Mouse (Mus musculus) T-cell, adult 66 days (primary cell): ENCODE data around the gene Gm2897. TPM values are rescaled to one million over a fixed set of nuclear protein-coding genes. Genes with fewer than 3 reads are reported as not detected.

Source experiments
- total RNA-seq, 2 experiments: library from RNA; stranded (reverse); gene quantifications; 3 replicates in 1 of 2; 4 replicates in 1 of 2; pipeline ENCODE4 v1.2.4; 2023

Gene Gm2897
- total RNA-seq: not detected

GRCm38 (mm10) chr14:3048727-3049512 lies at the start of gene Gm2897:
Gene Gm2897 (plus strand): TSS chr14:3049285.

GRCm38 (mm10) chr14:3029702-3030101 lies 19.4 kb upstream of the Gm2897 start, which contains the start of gene Gm2888:
Gene Gm2888 (plus strand): TSS chr14:3030002.

Other genes starting within 250 kb of the Gm2897 start
- gene Gm2888, start 19.3 kb upstream of the Gm2897 start, total RNA-seq: not detected
- gene Gm10340, start 84.7 kb downstream of the Gm2897 start, total RNA-seq: not detected
- not detected for gene Gm5795, start 139.0 kb downstream of the Gm2897 start, total RNA-seq
- 1 to 10 TPM in 1 of 2 experiments, under 1 TPM in 1; 0.98 to 1.3 TPM for gene D830030K20Rik, start 159.2 kb downstream of the Gm2897 start, total RNA-seq